Mouse (Mus musculus): ENCODE data around the gene Hoxc9.

DNA sequence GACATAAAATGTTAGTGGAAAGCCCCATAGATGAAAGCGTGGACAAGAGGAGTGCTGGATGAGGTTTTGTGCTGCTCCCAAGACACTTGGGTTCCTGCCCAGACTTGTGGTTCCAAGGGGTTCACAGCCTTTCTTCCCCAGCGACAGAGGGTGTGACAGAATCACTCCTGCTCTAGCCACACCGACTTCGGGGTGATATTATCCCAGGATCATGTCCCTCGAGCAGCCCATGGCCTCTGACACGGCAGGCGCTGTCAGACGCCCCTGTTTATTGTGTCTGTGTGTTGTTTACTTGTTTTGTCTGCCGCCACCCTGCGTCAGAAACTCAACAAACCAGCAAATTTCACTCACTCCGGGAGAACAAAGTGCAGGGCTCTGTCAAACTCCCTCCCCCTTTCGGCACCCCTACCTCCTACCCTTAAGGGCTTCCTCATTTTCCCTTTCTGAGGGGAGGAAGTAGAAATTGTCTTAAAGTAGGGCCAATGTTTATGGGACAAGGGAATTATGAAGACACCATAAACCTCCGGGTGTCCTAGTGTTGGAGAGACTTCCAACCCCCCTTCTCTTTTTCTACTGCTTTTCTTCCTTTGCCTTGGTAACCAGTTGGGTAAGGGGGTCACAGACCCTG lies 26.7 kb downstream of the Hoxc9 start:
- TF ChIP-seq CTCF (IDR thresholded peaks at IDR 0.05; ENCODE audit: low read depth) (no peak), EP300 (IDR thresholded peaks at IDR 0.05; ENCODE audit: low read depth) (no peak)
